Mouse (Mus musculus) cerebellum, adult 2 months (tissue): Measurements from ENCODE around the gene Ripply1.

ENCODE experiments used
- CTCF ChIP-seq: fragments of 200-500 bp; IDR thresholded peaks from 2 replicates; pipeline ENCODE4 v1.5.1; 2011; ENCODE audit warnings: low read depth, mild to moderate bottlenecking, control low read depth, low read length, moderate library complexity, borderline replicate concordance; ENCODE audit not compliant: insufficient read depth
- POLR2A ChIP-seq: fragments of 200-500 bp; IDR thresholded peaks from 2 replicates; pipeline ENCODE4 v1.6.1; 2011; ENCODE audit warnings: low read length, control low read depth, borderline replicate concordance; ENCODE audit not compliant: insufficient read depth

DNA sequence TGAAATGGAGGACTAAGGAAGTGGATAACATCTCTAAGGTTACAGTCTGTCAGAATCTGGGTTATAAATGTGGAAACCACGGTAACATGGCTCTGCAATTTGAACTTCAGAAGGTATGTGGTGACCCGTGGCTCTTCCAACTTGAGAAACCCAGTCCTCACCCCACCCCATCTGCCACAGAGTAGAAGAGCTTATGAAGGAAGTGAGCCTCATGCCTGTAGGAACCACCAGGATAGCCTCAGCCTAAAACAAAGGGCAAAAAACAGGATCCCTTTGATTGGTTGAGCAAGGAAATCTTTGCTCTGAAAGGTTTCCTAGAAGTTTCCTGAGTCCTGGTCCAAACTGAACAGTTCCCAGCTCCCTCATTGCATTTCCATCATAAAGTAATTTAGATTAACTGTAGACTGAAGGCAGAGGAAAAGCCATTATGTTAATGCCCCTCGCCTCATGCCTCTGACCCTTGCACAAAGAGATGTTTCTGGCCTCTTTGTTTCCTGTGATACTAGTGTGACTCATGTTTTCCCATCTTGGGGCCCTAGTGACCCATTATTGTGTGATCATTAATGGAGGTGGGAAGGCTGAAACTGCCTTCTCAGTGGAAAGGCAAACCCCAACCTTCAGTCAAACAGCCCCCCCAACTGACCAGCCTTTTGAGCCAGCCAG lies 30.6 kb upstream of the Ripply1 start:
- no peak for TF ChIP-seq CTCF
- no peak for TF ChIP-seq POLR2A
